In genomic region chr7:83809060-83809459, GRCm38 (mm10) we compare ENCODE assay signal across 8 mouse cellular contexts. TPM values are rescaled to one million over a fixed set of nuclear protein-coding genes. Genes with fewer than 3 reads are reported as not detected.
DNase-seq lines count a peak whose midpoint lies in the region; ATAC-seq and TF ChIP-seq lines count a peak whose summit lies in the region.

No protein-coding gene starts in this region.

- no peak for TF ChIP-seq POLR2A in lung, adult 2 months (IDR thresholded peaks at IDR 0.05; ENCODE audit: borderline replicate concordance, extremely low read depth, low read depth, low read length)

- H3K27ac ChIP-seq in forebrain, embryonic 10.5 days = peak overlapping the region; percentile 70
- H3K27ac ChIP-seq in forebrain, embryonic 11.5 days (ENCODE audit: low read depth, low read length) = no peak overlapping the region

- TF ChIP-seq CTCF in lung, adult 2 months (IDR thresholded peaks at IDR 0.05; ENCODE audit: insufficient read depth, low read length) = no peak

- no peak for ATAC-seq in forebrain, embryonic 11.5 days (replicated peaks; ENCODE audit: low FRiP score)
- peak; percentile 95 for ATAC-seq in cerebellum, adult (ENCODE audit: insufficient number of reproducible peaks, low FRiP score, low TSS enrichment)

- no peak overlapping the region for H3K4me3 ChIP-seq in forebrain, embryonic 10.5 days
- H3K4me3 ChIP-seq in forebrain, embryonic 11.5 days (ENCODE audit: low read depth, low read length) = no peak overlapping the region
- no peak overlapping the region for H3K4me3 ChIP-seq in lung, adult 2 months (replicated peaks; ENCODE audit: extremely low read depth, low read depth, low read length)

- H3K4me2 ChIP-seq in forebrain, embryonic 11.5 days (ENCODE audit: low read depth, low read length, severe bottlenecking) = no peak overlapping the region

- 0 out of 2 replicates have a peak, but pooled peaks cover 4% of the 10 kb centered on the region for H3K27me3 ChIP-seq in forebrain, embryonic 10.5 days (ENCODE audit: poor library complexity, severe bottlenecking)
- no peaks in the 10 kb centered on the region for H3K27me3 ChIP-seq in forebrain, embryonic 11.5 days (ENCODE audit: control insufficient read depth, insufficient read depth, low read length)

- WGBS in forebrain, embryonic 10.5 days = 56% methylated on average over 6 of the region's 6 CpGs
- 61% methylated on average over 6 of the region's 6 CpGs for WGBS in forebrain, embryonic 11.5 days
- 30% methylated on average over 6 of the region's 6 CpGs for WGBS in lung, adult 2 months

- H3K9ac ChIP-seq in forebrain, embryonic 11.5 days (ENCODE audit: low read length) = no peak overlapping the region

- no peaks in the 10 kb centered on the region for H3K36me3 ChIP-seq in forebrain, embryonic 10.5 days (replicated peaks)
- no peaks in the 10 kb centered on the region for H3K36me3 ChIP-seq in forebrain, embryonic 11.5 days (ENCODE audit: control insufficient read depth, insufficient read depth, low read length)

- 0 out of 2 replicates have a peak, but pooled peaks cover 4% of the 10 kb centered on the region for H3K9me3 ChIP-seq in forebrain, embryonic 10.5 days
- H3K9me3 ChIP-seq in forebrain, embryonic 11.5 days (ENCODE audit: control insufficient read depth, low read length) = no peaks in the 10 kb centered on the region

- DNase-seq in forebrain, embryonic 10.5 days (ENCODE audit: extremely low spot score, low spot score) = no peak
- no peak for DNase-seq in forebrain, embryonic 11.5 days (ENCODE audit: low spot score)
- peak; percentile 85 for DNase-seq in heart, adult 8-10 months (ENCODE audit: low spot score)
- DNase-seq in kidney, postnatal 14 days = peak; percentile 80
- DNase-seq in lung, adult 2 months = peak; percentile 22
- no peak for DNase-seq in adipocyte (ENCODE audit: low spot score)
- DNase-seq in thymus, postnatal 10 days (ENCODE audit: low spot score in 2 of 2) = no peak

- peaks cover 53% of the 10 kb centered on the region for H3K4me1 ChIP-seq in forebrain, embryonic 10.5 days
- peaks cover 6% of the 10 kb centered on the region; the same call in 1 of the 2 replicates for H3K4me1 ChIP-seq in forebrain, embryonic 11.5 days (replicated peaks; ENCODE audit: control insufficient read depth, insufficient read depth, low read length)
- H3K4me1 ChIP-seq in lung, adult 2 months (ENCODE audit: control insufficient read depth, insufficient read depth, low read length) = peaks cover 16% of the 10 kb centered on the region

RNA-seq across cellular contexts. Expression of gene Cfap161, which starts 14.4 kb away (rescaled TPM):
- polyA plus RNA-seq in forebrain, embryonic 10.5 days (2016; fragmentation: Nextera tagmentation; extraction: Ambion mirVana) = 0.12 TPM in 1 of 2 replicates, not detected in the other
- 0.21 TPM in 1 of 2 replicates, not detected in the other for polyA plus RNA-seq in forebrain, embryonic 11.5 days (2014; fragmentation: Nextera tagmentation; extraction: Ambion mirVana)
- total RNA-seq in heart, adult 8-10 months (2022) = not detected
- 2.3 and 3.3 TPM in 2 replicates for polyA plus RNA-seq in lung, adult 2 months (2012; rRNA removed)

Comparison
In these comparisons a context has a peak if more than half of its experiments do, and no peak if none do; other contexts are left out.
1. DNase-seq: peak in heart, adult 8-10 months (single experiment), kidney, postnatal 14 days (single experiment) and lung, adult 2 months (single experiment); none in forebrain, embryonic 10.5 days (single experiment), forebrain, embryonic 11.5 days (single experiment), adipocyte (single experiment) and thymus, postnatal 10 days (0 of 2).